Mouse (Mus musculus) CH12.LX (cell line): ENCODE measurements around the gene Rplp2. TPM values are rescaled to one million over a fixed set of nuclear protein-coding genes. Genes with fewer than 3 reads are reported as not detected.

ENCODE experiments used
- DNase-seq: peaks from one replicate; pipeline ENCODE4 v3.0.0-alpha.2; 2013; ENCODE audit errors: extremely low read depth
- H3K27ac ChIP-seq: 2 replicates; pipeline ENCODE4 v1.5.1; 2012; ENCODE audit warnings: low read depth, mild to moderate bottlenecking, control low read depth, moderate library complexity; ENCODE audit not compliant: insufficient read depth
- H3K27me3 ChIP-seq: replicated peaks from 2 replicates; pipeline ENCODE3; 2012; ENCODE audit warnings: inconsistent platforms
- H3K36me3 ChIP-seq, 2 experiments: replicated peaks in 1 of 2; 2 replicates each; pipeline versions ENCODE3 to v1.6.1; 2012; ENCODE audit warnings: inconsistent platforms in 1 of 2, low read length in 1 of 2, mild to moderate bottlenecking in 1 of 2, mixed read lengths in 1 of 2, moderate library complexity in 1 of 2; ENCODE audit not compliant: control insufficient read depth in 1 of 2, insufficient read depth in 1 of 2
- H3K4me1 ChIP-seq, 2 experiments: 2 replicates each; pipeline ENCODE4 v1.6.1; 2012; ENCODE audit warnings: inconsistent platforms in 1 of 2, moderate library complexity in 1 of 2; ENCODE audit not compliant: insufficient read depth in 2 of 2, control insufficient read depth in 1 of 2
- H3K4me2 ChIP-seq: 2 replicates; pipeline ENCODE4 v1.6.1; 2012; ENCODE audit warnings: low read depth, mild to moderate bottlenecking, control low read depth; ENCODE audit not compliant: poor library complexity, insufficient read depth, severe bottlenecking
- H3K4me3 ChIP-seq, 3 experiments: fragments of 150-350 bp in 1 of 3; sonication (generic) in 1 of 3; replicated peaks in 1 of 3; 2 replicates each; pipeline versions ENCODE3 to v1.5.1; 2011 to 2012; ENCODE audit warnings: low read depth in 2 of 3, low read length in 2 of 3, mild to moderate bottlenecking in 2 of 3, moderate library complexity in 2 of 3, control low read depth in 1 of 3, improper control_type of control experiment in 1 of 3, inconsistent platforms in 1 of 3, mixed read lengths in 1 of 3; ENCODE audit not compliant: poor library complexity in 1 of 3
- H3K79me2 ChIP-seq: replicated peaks from 2 replicates; pipeline ENCODE4 v1.6.1; 2012; ENCODE audit warnings: mild to moderate bottlenecking, moderate library complexity; ENCODE audit not compliant: control insufficient read depth, poor library complexity, insufficient read depth, severe bottlenecking; ENCODE audit errors: extremely low read depth
- H3K9ac ChIP-seq: 2 replicates; pipeline ENCODE4 v1.6.1; 2012; ENCODE audit warnings: low read depth, mild to moderate bottlenecking, control low read depth, moderate library complexity; ENCODE audit not compliant: insufficient read depth
- H3K9me3 ChIP-seq: replicated peaks from 2 replicates; pipeline ENCODE3; 2012; ENCODE audit warnings: low read length, inconsistent platforms, mixed read lengths
- CHD1 ChIP-seq: IDR thresholded peaks from 2 replicates; pipeline ENCODE4 v1.6.1; 2012; ENCODE audit warnings: low read depth, low read length, improper control_type of control experiment, inconsistent platforms
- CTCF ChIP-seq, 2 experiments: IDR thresholded peaks in 1 of 2; conservative IDR thresholded peaks in 1 of 2; 2 replicates each; pipeline ENCODE4 v1.5.1; 2011 to 2012; ENCODE audit warnings: low read depth in 2 of 2, low read length in 2 of 2, improper control_type of control experiment in 1 of 2, inconsistent platforms in 1 of 2, mild to moderate bottlenecking in 1 of 2, moderate library complexity in 1 of 2
- E2F4 ChIP-seq: IDR thresholded peaks from 2 replicates; pipeline ENCODE4 v1.6.1; 2011; ENCODE audit warnings: low read depth, low read length, improper control_type of control experiment; ENCODE audit not compliant: insufficient replicate concordance
- ETS1 ChIP-seq: conservative IDR thresholded peaks from 2 replicates; pipeline ENCODE4 v1.6.1; 2012; ENCODE audit warnings: low read depth, mild to moderate bottlenecking, inconsistent platforms, low read length, improper control_type of control experiment, moderate library complexity
- IRF4 ChIP-seq: IDR thresholded peaks from 2 replicates; pipeline ENCODE4 v1.6.1; 2014; ENCODE audit warnings: low read depth, mild to moderate bottlenecking, inconsistent platforms, low read length, improper control_type of control experiment
- JUN ChIP-seq: IDR thresholded peaks from 2 replicates; pipeline ENCODE4 v1.6.1; 2011; ENCODE audit warnings: low read depth, mild to moderate bottlenecking, low read length, improper control_type of control experiment, moderate library complexity; ENCODE audit not compliant: insufficient read depth
- KAT2A ChIP-seq: IDR thresholded peaks from 2 replicates; pipeline ENCODE4 v1.6.1; 2012; ENCODE audit warnings: low read length, improper control_type of control experiment, inconsistent platforms; ENCODE audit not compliant: insufficient replicate concordance
- MAFK ChIP-seq: IDR thresholded peaks from 2 replicates; pipeline ENCODE4 v1.6.1; 2011; ENCODE audit warnings: low read length, improper control_type of control experiment; ENCODE audit not compliant: insufficient replicate concordance
- MXI1 ChIP-seq: IDR thresholded peaks from 2 replicates; pipeline ENCODE4 v1.6.1; 2011; ENCODE audit warnings: mild to moderate bottlenecking, low read depth, low read length, improper control_type of control experiment
- NELFE ChIP-seq: IDR thresholded peaks from 2 replicates; pipeline ENCODE4 v1.6.1; 2011; ENCODE audit warnings: low read depth, low read length, improper control_type of control experiment
- POLR2A ChIP-seq: IDR thresholded peaks from 2 replicates; pipeline ENCODE4 v1.6.1; 2011; ENCODE audit warnings: low read depth, mild to moderate bottlenecking, improper control_type of control experiment, low read length
- POLR2AphosphoS2 ChIP-seq: IDR thresholded peaks from 2 replicates; pipeline ENCODE4 v1.6.1; 2011; ENCODE audit warnings: low read depth, low read length, improper control_type of control experiment
- RAD21 ChIP-seq: IDR thresholded peaks from 2 replicates; pipeline ENCODE4 v1.6.1; 2011; ENCODE audit warnings: low read depth, mild to moderate bottlenecking, low read length, improper control_type of control experiment, moderate library complexity
- RCOR1 ChIP-seq: conservative IDR thresholded peaks from 2 replicates; pipeline ENCODE4 v1.6.1; 2012; ENCODE audit warnings: low read depth, mild to moderate bottlenecking, inconsistent platforms, low read length, improper control_type of control experiment
- SMC3 ChIP-seq: IDR thresholded peaks from 2 replicates; pipeline ENCODE4 v1.6.1; 2011; ENCODE audit warnings: low read depth, low read length, improper control_type of control experiment
- TBP ChIP-seq: conservative IDR thresholded peaks from 2 replicates; pipeline ENCODE4 v1.6.1; 2011; ENCODE audit warnings: low read depth, low read length, improper control_type of control experiment
- TCF12 ChIP-seq: IDR thresholded peaks from 2 replicates; pipeline ENCODE4 v1.6.1; 2014; ENCODE audit warnings: low read depth, mild to moderate bottlenecking, inconsistent platforms, low read length, improper control_type of control experiment
- UBTF ChIP-seq: IDR thresholded peaks from 2 replicates; pipeline ENCODE4 v1.6.1; 2012; ENCODE audit warnings: low read depth, mild to moderate bottlenecking, inconsistent platforms, low read length, improper control_type of control experiment, moderate library complexity
- dilution Hi-C: fragments of 300-500 bp; cut with MboI; formaldehyde crosslinking; loops from 2 replicates; pipeline ENCODE4 v1.14.3; 2020; ENCODE audit warnings: low sequenced_read_pairs; ENCODE audit not compliant: extremely low pct_unique_long_range_greater_than_20kb, extremely low pct_ligation_motif_present
- in situ Hi-C: fragments of 300-500 bp; cut with MboI; formaldehyde crosslinking; loops from 3 replicates; pipeline ENCODE4 v1.14.3; 2019; ENCODE audit warnings: low sequenced_read_pairs, low pct_ligation_motif_present, low pct_unique_long_range_greater_than_20kb, mixed read lengths
- polyA plus RNA-seq: library from polyadenylated mRNA; unstranded; fragments of >175 nt; gene quantifications from 2 replicates; pipeline ENCODE4 v1.2.1, GENCODE M21; 2012; ENCODE audit warnings: low read depth; ENCODE audit not compliant: insufficient read length
- total RNA-seq, 2 experiments: library from RNA; depleted of rRNA; stranded (reverse); fragments of 300-350 nt in 1 of 2; fragments of >200 nt in 1 of 2; gene quantifications; 2 replicates each; pipeline ENCODE4 v1.2.3; 2012 to 2014

The Rplp2 gene
- total and polyA plus RNA-seq, 3 experiments, result 791 to 3,416 (median 2,025) TPM

DNA sequence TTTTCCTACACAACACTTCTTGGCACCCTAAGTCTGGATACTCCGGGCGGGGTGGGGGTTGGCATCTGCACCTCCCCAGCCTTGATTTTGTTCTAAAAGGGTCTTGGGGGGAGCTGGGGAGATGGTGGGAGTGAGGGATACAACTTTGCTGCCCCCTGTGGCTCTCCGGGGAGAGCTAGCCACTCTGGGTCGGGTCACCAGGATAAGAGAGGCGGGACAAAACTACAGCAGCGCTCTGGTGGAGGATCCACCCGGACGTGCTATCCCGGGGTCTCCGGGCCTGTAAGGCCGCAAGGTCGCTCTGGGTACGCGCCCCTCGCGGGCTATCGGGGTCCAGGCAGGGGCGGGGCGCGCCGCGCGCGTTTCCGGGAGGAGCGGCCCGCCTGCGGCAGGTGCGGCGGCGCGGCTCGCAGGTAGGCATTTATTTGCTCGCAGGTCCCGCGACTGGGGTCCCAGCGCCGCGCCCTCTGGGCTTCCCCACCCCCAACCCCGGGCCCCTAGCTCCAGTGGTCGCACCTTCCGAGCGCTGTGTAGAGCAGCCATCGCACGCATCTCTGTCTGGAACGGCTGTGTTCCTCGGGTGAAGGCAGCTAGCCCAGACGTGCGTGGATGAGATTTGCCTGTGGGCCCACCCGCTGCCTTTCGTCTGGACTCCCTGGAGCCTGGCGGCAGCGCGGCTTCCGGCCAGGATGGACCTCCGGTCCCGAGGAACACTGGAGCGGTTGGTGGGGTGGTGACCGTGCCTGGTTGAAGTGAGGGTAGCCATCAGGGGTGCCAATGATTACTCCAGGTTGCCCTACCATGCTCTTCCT is 14.6 kb downstream of the Rplp2 start:
- H3K79me2 ChIP-seq, result no peaks in the 10 kb centered on the region
- no peak for DNase-seq
- H3K27ac ChIP-seq, result no peak overlapping the region
- H3K36me3 ChIP-seq, result peaks cover 22 to 42% of the 10 kb centered on the region in 2 experiments
- no peaks in the 10 kb centered on the region for H3K9me3 ChIP-seq
- H3K4me3 ChIP-seq, result no peak overlapping the region
- H3K27me3 ChIP-seq, result no peaks in the 10 kb centered on the region
- TF ChIP-seq TCF12 (no peak), KAT2A (no peak)
- TF ChIP-seq, all 38 proteins: peak for 0
- H3K4me2 ChIP-seq, result no peak overlapping the region
- peaks cover 5 to 24% of the 10 kb centered on the region in 2 experiments for H3K4me1 ChIP-seq
- dilution Hi-C loops (no loop called here), in situ Hi-C loops (no loop called here)
- H3K9ac ChIP-seq, result no peak overlapping the region

DNA sequence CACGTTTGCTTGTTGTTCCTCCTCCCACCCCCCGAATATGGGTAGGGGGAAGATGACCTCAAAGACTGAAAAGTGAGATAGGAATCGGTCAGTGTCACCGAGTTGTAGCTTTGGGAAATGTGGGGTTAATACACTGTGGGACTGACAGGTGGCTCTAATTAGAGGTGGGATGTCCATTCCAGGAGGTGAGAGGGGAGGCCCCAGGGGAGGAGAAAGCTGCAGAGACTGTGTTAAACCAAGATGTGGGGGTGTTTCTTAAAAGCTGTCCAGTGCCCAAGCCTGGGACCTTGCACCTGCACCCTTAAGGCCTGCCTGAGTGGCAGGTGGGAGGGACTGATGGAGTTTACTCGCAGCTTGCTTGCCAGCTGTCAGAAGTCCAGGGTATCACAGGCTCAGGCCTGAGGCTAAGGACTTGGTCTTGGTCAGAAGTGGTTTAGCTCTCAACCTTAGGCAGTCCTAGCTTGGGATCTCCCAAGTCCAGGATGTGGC is 15.2 kb downstream of the Rplp2 start:
- no peaks in the 10 kb centered on the region for H3K9me3 ChIP-seq
- H3K36me3 ChIP-seq, result peaks cover 22 to 35% of the 10 kb centered on the region in 2 experiments
- dilution Hi-C loops, result no loop called here
- TF ChIP-seq IRF4, result no peak
- no peak for TF ChIP-seq MXI1
- TF ChIP-seq SMC3, result no peak
- TF ChIP-seq CHD1, result no peak
- TF ChIP-seq RCOR1, result no peak
- no peak for TF ChIP-seq CTCF (conservative IDR thresholded peaks at IDR 0.05 in 1 of 2, IDR thresholded peaks at IDR 0.05 in 1 of 2; ENCODE audit: low read depth in 2 of 2, low read length in 2 of 2)
- TF ChIP-seq TCF12, result no peak
- TF ChIP-seq ETS1, result no peak
- TF ChIP-seq TBP, result no peak
- TF ChIP-seq KAT2A, result no peak
- TF ChIP-seq POLR2A, result no peak
- TF ChIP-seq JUN, result no peak
- no peak for TF ChIP-seq NELFE
- no peak for TF ChIP-seq POLR2AphosphoS2
- no peak for TF ChIP-seq E2F4
- TF ChIP-seq UBTF, result no peak
- TF ChIP-seq MAFK, result no peak
- no peak for TF ChIP-seq RAD21
- TF ChIP-seq, all 38 proteins: peak for 0
- H3K4me2 ChIP-seq, result no peak overlapping the region
- peaks cover 4 to 25% of the 10 kb centered on the region in 2 experiments for H3K4me1 ChIP-seq
- no peak for DNase-seq
- H3K79me2 ChIP-seq, result no peaks in the 10 kb centered on the region
- no peak overlapping the region for H3K4me3 ChIP-seq
- no peak overlapping the region for H3K9ac ChIP-seq
- no peak overlapping the region for H3K27ac ChIP-seq
- in situ Hi-C loops, result no loop called here
- H3K27me3 ChIP-seq, result no peaks in the 10 kb centered on the region
